Comparison of ENCODE assay signal across 24 mouse cellular contexts in the genomic region with DNA sequence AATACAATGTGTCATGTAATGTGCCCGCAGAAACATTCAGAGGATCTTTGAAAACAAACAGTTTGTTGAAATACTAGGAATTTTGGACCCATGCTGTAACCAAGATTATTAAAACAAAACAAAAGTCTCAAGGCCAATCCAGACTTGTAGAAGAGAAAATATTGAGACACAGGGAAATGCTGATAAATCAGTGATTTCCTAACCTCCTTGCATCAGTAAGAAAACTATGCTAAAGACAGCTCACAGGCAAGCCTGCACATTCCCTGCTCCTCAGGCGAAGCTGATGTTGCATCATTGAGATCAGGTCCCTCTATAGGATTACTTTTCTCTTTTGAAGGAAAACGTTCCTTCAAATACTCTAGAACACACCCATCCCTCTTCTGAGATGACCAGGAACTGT.
A peak's percentile ranks its signal among the peaks of the same experiment; 100 is the strongest.
DNase-seq lines count a peak whose midpoint lies in the region; ATAC-seq lines count a peak whose summit lies in the region.
"Had no signal": no experiment of that assay in that cellular context is flagged by ENCODE, and none has a peak within 500 bp of the region (broad histone marks: within the 10 kb centered on the region; RNA-seq: fewer than 3 reads in every experiment).

No protein-coding gene starts in this region.

- H3K4me2 ChIP-seq in hindbrain, embryonic 12.5 days (replicated peaks): no peak overlapping the region

- no peaks in the 10 kb centered on the region for H3K36me3 ChIP-seq in hindbrain, embryonic 12.5 days
- H3K36me3 ChIP-seq: G1E had no signal

- no peak for ATAC-seq in hindbrain, embryonic 12.5 days (ENCODE audit: low FRiP score)
- ATAC-seq: activated CD4-positive, CD25-positive, alpha-beta regulatory T cell, adult 4 months; CD4-positive, CD25-positive, alpha-beta regulatory T cell, adult 4 months; Patski had no signal

- DNase-seq in NIH3T3 (ENCODE audit: low read depth) (peak; percentile 67), adipocyte (ENCODE audit: low spot score) (peak; percentile 45)
- DNase-seq in fat pad, adult 2 months (ENCODE audit: extremely low read depth, low read depth, low spot score): peak; percentile 90
- peak; percentile 86 for DNase-seq in gonadal fat pad, adult 2 months (ENCODE audit: low read depth)
- no peak for DNase-seq in spleen, postnatal 14 days (ENCODE audit: low spot score in 2 of 2)
- DNase-seq in lung, postnatal 25 days (ENCODE audit: low spot score): no peak
- DNase-seq in heart, adult 11 months: no peak
- DNase-seq: adrenal gland, adult 2 months; adrenal gland, adult 8-10 months; adrenal gland, postnatal 10 days; adrenal gland, postnatal 14 days; adrenal gland, postnatal 25 days; adrenal gland, postnatal 36 days; B cell, adult 2 months; cerebellum, adult 11 months; cerebellum, adult 11-12 months; cerebellum, adult 18-20 months; cerebellum, adult 2 months had no signal

- no peaks in the 10 kb centered on the region for H3K4me1 ChIP-seq in hindbrain, embryonic 12.5 days

- H3K9ac ChIP-seq in hindbrain, embryonic 12.5 days: no peak overlapping the region

- H3K4me3 ChIP-seq in hindbrain, embryonic 12.5 days: no peak overlapping the region

- 81% methylated on average over 3 of the region's 3 CpGs for WGBS in hindbrain, embryonic 12.5 days

- H3K27ac ChIP-seq in hindbrain, embryonic 12.5 days: no peak overlapping the region

- no peaks in the 10 kb centered on the region for H3K27me3 ChIP-seq in hindbrain, embryonic 12.5 days
- H3K27me3 ChIP-seq: CH12.LX, Patski had no signal

- H3K9me3 ChIP-seq in hindbrain, embryonic 12.5 days (replicated peaks): no peaks in the 10 kb centered on the region
- H3K9me3 ChIP-seq: G1E had no signal

Comparison
In these comparisons a context has a peak if more than half of its experiments do, and no peak if none do; other contexts are left out.
1. DNase-seq: peak in NIH3T3 (single experiment), adipocyte (single experiment), fat pad, adult 2 months (single experiment) and gonadal fat pad, adult 2 months (single experiment); none in spleen, postnatal 14 days (0 of 2), lung, postnatal 25 days (single experiment) and heart, adult 11 months (single experiment).